Mouse (Mus musculus) liver, adult 2 months (tissue): ENCODE measurements around the gene Otp. TPM values are rescaled to one million over a fixed set of nuclear protein-coding genes. Genes with fewer than 3 reads are reported as not detected.

ENCODE experiments used
- DNase-seq: peaks from one replicate; pipeline ENCODE4 v3.0.0-alpha.2; 2011; ENCODE audit warnings: low read depth, low spot score; ENCODE audit errors: extremely low read depth
- H3K27ac ChIP-seq: fragments of 200-500 bp; replicated peaks from 2 replicates; pipeline ENCODE4 v1.5.1; 2012; ENCODE audit warnings: low read depth, mild to moderate bottlenecking, control low read depth, inconsistent platforms, low read length; ENCODE audit not compliant: insufficient read depth
- H3K27me3 ChIP-seq: fragments of 200-500 bp; 2 replicates; pipeline ENCODE4 v1.6.1; 2012; ENCODE audit warnings: mild to moderate bottlenecking, moderate library complexity, low read length, inconsistent platforms; ENCODE audit not compliant: control insufficient read depth, insufficient read depth
- H3K36me3 ChIP-seq: fragments of 200-500 bp; 2 replicates; pipeline ENCODE4 v1.6.1; 2012; ENCODE audit warnings: low read length, inconsistent platforms; ENCODE audit not compliant: control insufficient read depth, insufficient read depth
- H3K4me1 ChIP-seq: fragments of 200-500 bp; 2 replicates; pipeline ENCODE4 v1.6.1; 2011; ENCODE audit warnings: low read length; ENCODE audit not compliant: control insufficient read depth, insufficient read depth
- H3K4me3 ChIP-seq: fragments of 200-500 bp; 2 replicates; pipeline ENCODE4 v1.5.1; 2011; ENCODE audit warnings: low read depth, mild to moderate bottlenecking, control low read depth, low read length, moderate library complexity; ENCODE audit not compliant: insufficient read depth
- H3K79me2 ChIP-seq: fragments of 200-500 bp; 2 replicates; pipeline ENCODE4 v1.6.1; 2012; ENCODE audit warnings: inconsistent platforms, mild to moderate bottlenecking, low read length, moderate library complexity; ENCODE audit not compliant: control insufficient read depth, insufficient read depth
- H3K9ac ChIP-seq: fragments of 200-500 bp; 2 replicates; pipeline ENCODE4 v1.6.1; 2012; ENCODE audit warnings: low read depth, mild to moderate bottlenecking, control low read depth, inconsistent platforms, low read length
- CTCF ChIP-seq: fragments of 200-500 bp; IDR thresholded peaks from 2 replicates; pipeline ENCODE4 v1.5.1; 2011; ENCODE audit warnings: low read depth, low read length, control low read depth
- POLR2A ChIP-seq: fragments of 200-500 bp; IDR thresholded peaks from 2 replicates; pipeline ENCODE4 v1.6.1; 2011; ENCODE audit warnings: low read length, control low read depth; ENCODE audit not compliant: insufficient read depth; ENCODE audit errors: extremely low read depth
- WGBS: fragments of 180-500 bp; shearing (Covaris S2); methylation state at CpG from one replicate; pipeline ENCODE4 v1.1.7; 2018; 5-methylcytosine and 5-hydroxymethylcytosine counted together
- polyA plus RNA-seq: library from polyadenylated mRNA; depleted of rRNA; stranded (reverse); fragments of >200 nt; gene quantifications from 2 replicates; pipeline ENCODE4 v1.2.3, GENCODE M21; 2012
- total RNA-seq: library from RNA; depleted of rRNA; stranded (reverse); fragments of >200 nt; gene quantifications from 2 replicates; pipeline ENCODE4 v1.2.3, GENCODE M21; 2014

The Otp gene
- total and polyA plus RNA-seq, 2 experiments: not detected

DNA sequence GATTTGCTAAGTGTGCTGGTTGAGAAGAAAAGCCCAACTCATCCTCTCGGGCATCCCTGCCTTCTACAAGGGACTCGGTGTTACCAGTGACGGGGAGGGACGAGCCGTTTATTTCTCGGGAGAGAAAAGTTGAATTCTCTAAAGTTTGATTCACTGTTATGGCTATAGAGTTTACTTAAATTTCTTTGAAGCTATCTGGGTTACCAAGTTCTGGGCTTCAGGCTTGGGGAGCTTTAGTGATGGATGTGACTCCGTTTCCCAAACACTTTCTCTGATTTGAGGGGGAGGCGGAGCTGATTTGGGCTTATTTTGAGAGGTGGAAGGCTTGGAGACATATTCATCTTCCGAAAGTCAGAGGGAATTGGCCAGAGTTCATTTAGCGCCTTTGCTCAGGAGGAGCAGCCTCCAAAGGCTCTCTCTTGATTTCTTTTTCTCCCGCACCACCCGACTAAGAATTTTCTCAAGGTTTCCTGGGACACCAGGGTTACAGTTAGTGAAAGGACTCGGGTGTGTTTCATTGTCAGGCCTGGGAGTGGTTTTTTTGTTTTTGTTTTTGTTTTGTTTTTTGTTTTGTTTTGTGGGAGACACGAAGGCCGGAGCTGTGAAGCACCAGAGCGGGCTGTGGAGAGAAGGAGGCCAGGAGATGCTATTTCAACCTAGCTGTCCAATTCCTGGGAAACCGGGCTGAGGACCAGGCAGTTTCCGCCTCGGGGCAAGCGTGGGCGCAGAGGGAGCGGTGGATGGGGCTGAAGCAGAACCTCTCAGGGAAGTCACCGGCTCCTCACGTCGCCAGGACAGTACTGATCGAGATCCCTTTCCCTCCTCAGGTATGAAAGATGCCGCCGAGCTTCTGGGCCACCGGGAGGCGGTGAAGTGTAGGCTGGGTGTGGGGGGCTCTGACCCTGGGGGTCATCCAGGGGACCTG, 1.1 kb downstream of the Otp start:
- Histone ChIP-seq H3K27me3 (peaks cover 28% of the 10 kb centered on the region), H3K27ac (no peak overlapping the region), H3K36me3 (no peaks in the 10 kb centered on the region), H3K79me2 (no peaks in the 10 kb centered on the region), H3K4me3 (no peak overlapping the region), H3K9ac (no peak overlapping the region), H3K4me1 (no peaks in the 10 kb centered on the region)
- TF ChIP-seq POLR2A (no peak), CTCF (no peak)
- 6% methylated on average over 30 of the region's 30 CpGs for WGBS
- DNase-seq: no peak

DNA sequence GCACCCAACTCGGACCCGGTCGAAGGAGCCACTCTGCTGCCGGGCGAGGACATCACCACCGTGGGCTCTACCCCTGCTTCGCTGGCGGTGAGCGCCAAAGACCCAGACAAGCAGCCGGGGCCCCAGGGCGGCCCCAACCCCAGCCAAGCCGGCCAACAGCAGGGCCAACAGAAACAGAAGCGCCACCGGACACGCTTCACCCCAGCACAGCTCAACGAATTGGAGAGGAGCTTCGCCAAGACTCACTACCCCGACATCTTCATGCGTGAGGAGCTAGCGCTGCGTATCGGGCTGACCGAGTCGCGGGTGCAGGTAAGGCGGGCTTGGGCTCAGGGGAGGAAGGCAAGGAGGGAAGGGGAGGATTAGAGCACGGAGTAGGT, 1.8 kb downstream of the Otp start:
- 3% methylated on average over 27 of the region's 27 CpGs for WGBS
- H3K27ac ChIP-seq: no peak overlapping the region
- TF ChIP-seq CTCF (no peak), POLR2A (no peak)
- H3K27me3 ChIP-seq: peaks cover 28% of the 10 kb centered on the region
- no peak for DNase-seq
- H3K9ac ChIP-seq: no peak overlapping the region
- no peaks in the 10 kb centered on the region for H3K36me3 ChIP-seq
- no peaks in the 10 kb centered on the region for H3K4me1 ChIP-seq
- H3K4me3 ChIP-seq: no peak overlapping the region
- no peaks in the 10 kb centered on the region for H3K79me2 ChIP-seq

DNA sequence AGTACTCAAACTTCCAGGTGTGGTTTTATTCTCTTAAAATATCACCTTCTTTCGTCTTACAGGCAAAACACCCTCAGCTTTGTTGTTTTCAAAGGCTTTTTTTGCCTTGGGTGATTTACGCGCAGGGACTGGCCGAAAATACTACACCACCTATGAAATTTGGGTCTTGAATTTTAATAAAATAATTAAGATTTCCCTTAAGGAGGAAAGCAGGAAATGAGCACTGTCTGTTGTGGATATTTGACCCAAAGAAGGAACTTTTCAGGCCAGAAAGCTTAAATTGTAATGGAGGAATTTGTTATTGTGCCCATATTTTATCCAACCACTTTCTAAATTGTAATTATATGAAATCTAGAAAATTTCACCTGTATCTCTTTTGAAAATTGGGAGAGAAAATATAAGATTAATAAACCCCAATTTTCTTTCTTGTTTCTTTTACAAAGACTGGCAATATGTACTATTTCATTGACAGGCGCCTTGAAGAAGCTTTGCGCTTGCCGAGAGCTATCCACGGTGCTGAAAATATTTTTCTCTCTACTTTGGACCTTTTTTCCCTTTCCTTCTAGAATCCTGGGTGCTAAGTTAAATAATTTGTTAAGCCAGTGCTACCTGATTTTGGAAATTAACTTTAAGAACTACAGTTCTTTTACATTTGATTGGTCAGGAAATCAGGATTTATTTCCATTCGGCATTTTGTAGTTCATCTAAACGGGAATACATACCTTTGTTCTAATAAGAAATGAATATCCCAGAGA, 2.8 kb downstream of the Otp start:
- Histone ChIP-seq H3K27me3 (peaks cover 29% of the 10 kb centered on the region), H3K79me2 (no peaks in the 10 kb centered on the region), H3K9ac (no peak overlapping the region), H3K4me1 (peaks cover under 1% of the 10 kb centered on the region; the same call in 1 of the 2 replicates), H3K4me3 (no peak overlapping the region), H3K36me3 (no peaks in the 10 kb centered on the region), H3K27ac (no peak overlapping the region)
- DNase-seq: peak; percentile 4
- TF ChIP-seq CTCF: no peak
- no peak for TF ChIP-seq POLR2A
- 24% methylated on average over 10 of the region's 10 CpGs for WGBS

DNA sequence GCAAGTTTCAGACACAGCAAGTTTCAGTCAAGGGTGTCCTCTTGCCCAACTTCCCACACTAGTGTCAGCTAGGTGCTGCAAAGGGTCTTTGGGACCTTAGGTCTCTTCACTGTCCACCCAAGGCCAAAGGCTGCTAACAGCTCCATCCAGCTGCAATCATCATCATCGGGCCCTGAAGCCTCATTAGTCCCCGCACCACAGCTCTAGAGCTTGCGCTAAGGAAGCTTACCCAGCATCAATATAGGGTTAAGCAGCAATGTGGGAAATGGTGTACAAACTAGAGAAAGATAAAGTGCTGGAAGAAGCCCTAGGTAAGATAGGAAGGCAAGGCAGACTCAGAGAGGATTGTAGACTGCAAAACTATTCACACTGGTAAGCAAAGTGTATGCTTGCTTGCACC, 5.8 kb downstream of the Otp start:
- H3K27ac ChIP-seq: no peak overlapping the region
- H3K9ac ChIP-seq: no peak overlapping the region
- H3K36me3 ChIP-seq: no peaks in the 10 kb centered on the region
- DNase-seq: no peak
- H3K4me3 ChIP-seq: no peak overlapping the region
- WGBS: 7% methylated on average over 3 of the region's 3 CpGs
- peaks cover 3% of the 10 kb centered on the region for H3K4me1 ChIP-seq
- H3K27me3 ChIP-seq: peaks cover 37% of the 10 kb centered on the region
- H3K79me2 ChIP-seq: no peaks in the 10 kb centered on the region
- no peak for TF ChIP-seq POLR2A

DNA sequence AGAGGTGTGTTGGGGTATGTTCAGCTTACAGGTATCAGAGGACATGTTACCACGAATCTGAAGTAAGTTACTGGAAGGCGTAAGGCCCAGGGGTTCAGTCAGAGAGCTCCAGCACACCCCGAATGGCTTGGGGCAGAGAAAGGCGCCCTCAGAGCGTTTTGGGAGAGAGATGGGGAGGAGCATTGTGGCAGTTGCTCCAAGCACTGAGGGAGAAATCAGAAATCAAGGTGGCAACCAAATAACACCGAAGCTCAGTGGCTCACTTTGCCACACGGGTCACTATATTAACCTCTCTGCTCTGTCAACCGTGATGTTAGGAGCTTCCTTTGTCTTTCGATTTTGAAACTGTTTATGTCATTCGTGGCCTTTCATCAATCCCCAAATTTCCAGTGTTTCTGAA, 6.8 kb downstream of the Otp start:
- Histone ChIP-seq H3K27me3 (peaks cover 31% of the 10 kb centered on the region), H3K4me1 (peaks cover 3% of the 10 kb centered on the region), H3K36me3 (no peaks in the 10 kb centered on the region), H3K9ac (no peak overlapping the region), H3K4me3 (no peak overlapping the region), H3K27ac (no peak overlapping the region), H3K79me2 (no peaks in the 10 kb centered on the region)
- TF ChIP-seq CTCF (no peak), POLR2A (no peak)
- 5% methylated on average over 10 of the region's 10 CpGs for WGBS
- no peak for DNase-seq
